ENCODE assay signal across 8 mouse cellular contexts in genomic region chr7:141481498-141482401, GRCm38 (mm10). TPM values are rescaled to one million over a fixed set of nuclear protein-coding genes. Genes with fewer than 3 reads are reported as not detected.
DNase-seq lines count a peak whose midpoint lies in the region; ATAC-seq and TF ChIP-seq lines count a peak whose summit lies in the region.

No protein-coding gene starts in this region.

- no peak overlapping the region for H3K27ac ChIP-seq in bone marrow, adult 2 months (ENCODE audit: control insufficient read depth, insufficient read depth, low read depth, low read length, poor library complexity)
- peak overlapping the region; percentile 82 for H3K27ac ChIP-seq in hindbrain, embryonic 15.5 days (replicated peaks)
- no peak overlapping the region for H3K27ac ChIP-seq in liver, adult 2 months (replicated peaks; ENCODE audit: insufficient read depth, low read depth, low read length)
- H3K27ac ChIP-seq in midbrain, postnatal 0 days (ENCODE audit: low read depth, low read length): peak overlapping the region; percentile 81

- TF ChIP-seq POLR2A in bone marrow, adult 2 months (IDR thresholded peaks at IDR 0.05; ENCODE audit: borderline replicate concordance, control insufficient read depth, low read depth, low read length): no peak
- TF ChIP-seq POLR2A in liver, adult 2 months (IDR thresholded peaks at IDR 0.05; ENCODE audit: extremely low read depth, insufficient read depth, low read length): no peak

- peak overlapping the region; percentile 93 for H3K4me2 ChIP-seq in hindbrain, embryonic 15.5 days
- peak overlapping the region; percentile 83 for H3K4me2 ChIP-seq in midbrain, postnatal 0 days (ENCODE audit: low read depth, low read length, poor library complexity, severe bottlenecking)

- WGBS in bone marrow, adult 2 months: 9% methylated on average over 81 of the region's 81 CpGs
- WGBS in hindbrain, embryonic 15.5 days: under 1% methylated on average over 81 of the region's 81 CpGs
- WGBS in liver, adult 2 months: 20% methylated on average over 81 of the region's 81 CpGs
- 1% methylated on average over 78 of the region's 81 CpGs for WGBS in midbrain, postnatal 0 days

- TF ChIP-seq CTCF in bone marrow, adult 2 months (IDR thresholded peaks at IDR 0.05; ENCODE audit: control insufficient read depth, insufficient read depth, low read length): peak; percentile 43; the same call in 1 of the 2 replicates
- peak; percentile 33; the same call in 1 of the 2 replicates for TF ChIP-seq CTCF in liver, adult 2 months (IDR thresholded peaks at IDR 0.05; ENCODE audit: low read depth, low read length)
- peak; percentile 65 for TF ChIP-seq CTCF in midbrain, postnatal 0 days (IDR thresholded peaks at IDR 0.05)

- H3K79me2 ChIP-seq in liver, adult 2 months (ENCODE audit: control insufficient read depth, insufficient read depth, low read length): peaks cover 29% of the 10 kb centered on the region

- H3K9me3 ChIP-seq in erythroblast, embryonic 14.5 days (ENCODE audit: control insufficient read depth, low read length): no peaks in the 10 kb centered on the region; the same call in 1 of the 2 replicates
- H3K9me3 ChIP-seq in hindbrain, embryonic 15.5 days: no peaks in the 10 kb centered on the region
- no peaks in the 10 kb centered on the region for H3K9me3 ChIP-seq in midbrain, postnatal 0 days (ENCODE audit: low read length)

- H3K4me1 ChIP-seq in bone marrow, adult 2 months (ENCODE audit: control insufficient read depth, insufficient read depth, low read length): peaks cover 8% of the 10 kb centered on the region
- H3K4me1 ChIP-seq in erythroblast, embryonic 14.5 days (ENCODE audit: control insufficient read depth): peaks cover 45% of the 10 kb centered on the region
- peaks cover 61% of the 10 kb centered on the region for H3K4me1 ChIP-seq in hindbrain, embryonic 15.5 days (replicated peaks)
- peaks cover 18% of the 10 kb centered on the region for H3K4me1 ChIP-seq in liver, adult 2 months (ENCODE audit: control insufficient read depth, insufficient read depth, low read length)
- H3K4me1 ChIP-seq in midbrain, postnatal 0 days (ENCODE audit: insufficient read depth, low read length): peaks cover 15% of the 10 kb centered on the region; the same call in 1 of the 2 replicates

- ATAC-seq in hindbrain, embryonic 15.5 days (ENCODE audit: low FRiP score, low read depth): peak; percentile 63
- ATAC-seq in midbrain, postnatal 0 days (ENCODE audit: low FRiP score): peak; percentile 56

- peaks cover 38% of the 10 kb centered on the region for H3K27me3 ChIP-seq in erythroblast, embryonic 14.5 days (ENCODE audit: control insufficient read depth)
- no peaks in the 10 kb centered on the region for H3K27me3 ChIP-seq in hindbrain, embryonic 15.5 days
- no peaks in the 10 kb centered on the region for H3K27me3 ChIP-seq in liver, adult 2 months (ENCODE audit: control insufficient read depth, insufficient read depth, low read length)
- H3K27me3 ChIP-seq in midbrain, postnatal 0 days (ENCODE audit: insufficient read depth, low read length): peaks cover 4% of the 10 kb centered on the region; the same call in 1 of the 2 replicates

- DNase-seq in layer of hippocampus, postnatal 10 days (ENCODE audit: low spot score in 2 of 2): peak; percentile 60 to 63
- DNase-seq in layer of hippocampus, adult 11-12 months (ENCODE audit: low spot score): no peak
- no peak for DNase-seq in liver, adult 2 months (ENCODE audit: extremely low read depth, low read depth, low spot score)
- DNase-seq in midbrain, postnatal 0 days (ENCODE audit: low spot score): peak; percentile 74
- no peak for DNase-seq in frontal cortex, postnatal 14 days (ENCODE audit: low spot score in 2 of 2)

- H3K9ac ChIP-seq in hindbrain, embryonic 15.5 days: peak overlapping the region; percentile 71
- H3K9ac ChIP-seq in liver, adult 2 months (ENCODE audit: low read depth, low read length): peak overlapping the region; percentile 30
- H3K9ac ChIP-seq in midbrain, postnatal 0 days (replicated peaks; ENCODE audit: low read length, poor library complexity, severe bottlenecking): peak overlapping the region; percentile 79

- peaks cover 19% of the 10 kb centered on the region for H3K36me3 ChIP-seq in erythroblast, embryonic 14.5 days (ENCODE audit: control insufficient read depth)
- no peaks in the 10 kb centered on the region for H3K36me3 ChIP-seq in hindbrain, embryonic 15.5 days
- peaks cover 8% of the 10 kb centered on the region for H3K36me3 ChIP-seq in liver, adult 2 months (ENCODE audit: control insufficient read depth, insufficient read depth, low read length)
- no peaks in the 10 kb centered on the region for H3K36me3 ChIP-seq in midbrain, postnatal 0 days (ENCODE audit: insufficient read depth, low read length)

- H3K4me3 ChIP-seq in bone marrow, adult 2 months (replicated peaks; ENCODE audit: control insufficient read depth, low read depth, low read length): peak overlapping the region; percentile 11
- peak overlapping the region; percentile 54 for H3K4me3 ChIP-seq in erythroblast, embryonic 14.5 days (replicated peaks)
- H3K4me3 ChIP-seq in hindbrain, embryonic 15.5 days: peak overlapping the region; percentile 75
- peak overlapping the region; percentile 30; the same call in 1 of the 2 replicates for H3K4me3 ChIP-seq in liver, adult 2 months (ENCODE audit: insufficient read depth, low read depth, low read length)
- peak overlapping the region; percentile 69 for H3K4me3 ChIP-seq in midbrain, postnatal 0 days (ENCODE audit: low read depth, low read length)

RNA-seq across cellular contexts. Expression of gene Tspan4, which starts 6.7 kb away (rescaled TPM):
- 10 to 100 TPM; 32.9 to 34.1 TPM for total RNA-seq in layer of hippocampus, postnatal 10 days (2021)
- polyA plus RNA-seq in bone marrow, adult 2 months (2011; ENCODE audit: insufficient read depth, insufficient read length, low replicate concordance, missing spikeins): 13.2 and 16.4 TPM in 2 replicates
- polyA plus RNA-seq in erythroblast, embryonic 14.5 days (2012): 0.31 and 0.46 TPM in 2 replicates
- 63.2 and 66.7 TPM in 2 replicates for polyA plus RNA-seq in hindbrain, embryonic 15.5 days (2015; fragmentation: Nextera tagmentation; extraction: Ambion mirVana)
- 66.9 and 67.1 TPM in 2 replicates for total RNA-seq in liver, adult 2 months (2014; rRNA removed)
- polyA plus RNA-seq in liver, adult 2 months (2012; rRNA removed): 78.1 and 135 TPM in 2 replicates
- total RNA-seq in midbrain, postnatal 0 days (2014; rRNA removed): 91.4 and 94.8 TPM in 2 replicates
- polyA plus RNA-seq in midbrain, postnatal 0 days (2015; fragmentation: Nextera tagmentation; extraction: Ambion mirVana): 68.1 and 75.7 TPM in 2 replicates

RNA-seq across cellular contexts. Expression of gene Polr2l, which starts 6.8 kb away (rescaled TPM):
- total RNA-seq in layer of hippocampus, postnatal 10 days (2021): 10 to 100 TPM; 43.0 to 50.5 TPM
- polyA plus RNA-seq in bone marrow, adult 2 months (2011; ENCODE audit: insufficient read depth, insufficient read length, low replicate concordance, missing spikeins): 5.0 and 7.9 TPM in 2 replicates
- 15.4 and 17.1 TPM in 2 replicates for polyA plus RNA-seq in erythroblast, embryonic 14.5 days (2012)
- polyA plus RNA-seq in hindbrain, embryonic 15.5 days (2015; fragmentation: Nextera tagmentation; extraction: Ambion mirVana): 85.9 and 86.2 TPM in 2 replicates
- 41.1 and 43.3 TPM in 2 replicates for total RNA-seq in liver, adult 2 months (2014; rRNA removed)
- polyA plus RNA-seq in liver, adult 2 months (2012; rRNA removed): 42.8 and 45.7 TPM in 2 replicates
- 27.0 and 28.9 TPM in 2 replicates for total RNA-seq in midbrain, postnatal 0 days (2014; rRNA removed)
- 77.9 and 78.5 TPM in 2 replicates for polyA plus RNA-seq in midbrain, postnatal 0 days (2015; fragmentation: Nextera tagmentation; extraction: Ambion mirVana)

RNA-seq across cellular contexts. Expression of gene Cd151, which starts 14.6 kb away (rescaled TPM):
- total RNA-seq in layer of hippocampus, postnatal 10 days (2021): 10 to 100 TPM; 38.7 to 39.9 TPM
- 22.5 and 34.2 TPM in 2 replicates for polyA plus RNA-seq in bone marrow, adult 2 months (2011; ENCODE audit: insufficient read depth, insufficient read length, low replicate concordance, missing spikeins)
- polyA plus RNA-seq in erythroblast, embryonic 14.5 days (2012): 1.0 and 1.1 TPM in 2 replicates
- polyA plus RNA-seq in hindbrain, embryonic 15.5 days (2015; fragmentation: Nextera tagmentation; extraction: Ambion mirVana): 20.6 and 20.7 TPM in 2 replicates
- total RNA-seq in liver, adult 2 months (2014; rRNA removed): 51.9 and 52.7 TPM in 2 replicates
- 92.8 and 103 TPM in 2 replicates for polyA plus RNA-seq in liver, adult 2 months (2012; rRNA removed)
- total RNA-seq in midbrain, postnatal 0 days (2014; rRNA removed): 46.4 and 52.9 TPM in 2 replicates
- polyA plus RNA-seq in midbrain, postnatal 0 days (2015; fragmentation: Nextera tagmentation; extraction: Ambion mirVana): 13.6 and 15.0 TPM in 2 replicates

RNA-seq across cellular contexts. Expression of gene Cracr2b, which starts 20.9 kb away (rescaled TPM):
- 1 to 10 TPM; 4.6 to 7.2 TPM for total RNA-seq in layer of hippocampus, postnatal 10 days (2021)
- 12.4 and 20.7 TPM in 2 replicates for polyA plus RNA-seq in bone marrow, adult 2 months (2011; ENCODE audit: insufficient read depth, insufficient read length, low replicate concordance, missing spikeins)
- 0.06 and 0.12 TPM in 2 replicates for polyA plus RNA-seq in erythroblast, embryonic 14.5 days (2012)
- 7.1 and 9.5 TPM in 2 replicates for polyA plus RNA-seq in hindbrain, embryonic 15.5 days (2015; fragmentation: Nextera tagmentation; extraction: Ambion mirVana)
- 3.7 and 4.3 TPM in 2 replicates for total RNA-seq in liver, adult 2 months (2014; rRNA removed)
- 4.7 and 8.7 TPM in 2 replicates for polyA plus RNA-seq in liver, adult 2 months (2012; rRNA removed)
- total RNA-seq in midbrain, postnatal 0 days (2014; rRNA removed): 4.0 and 5.3 TPM in 2 replicates
- 5.3 and 5.9 TPM in 2 replicates for polyA plus RNA-seq in midbrain, postnatal 0 days (2015; fragmentation: Nextera tagmentation; extraction: Ambion mirVana)

RNA-seq across cellular contexts. Expression of gene Pnpla2, which starts 26.8 kb away (rescaled TPM):
- 10 to 100 TPM; 18.7 to 23.4 TPM for total RNA-seq in layer of hippocampus, postnatal 10 days (2021)
- polyA plus RNA-seq in bone marrow, adult 2 months (2011; ENCODE audit: insufficient read depth, insufficient read length, low replicate concordance, missing spikeins): 14.4 and 21.3 TPM in 2 replicates
- polyA plus RNA-seq in erythroblast, embryonic 14.5 days (2012): 3.0 and 3.4 TPM in 2 replicates
- 19.7 and 19.8 TPM in 2 replicates for polyA plus RNA-seq in hindbrain, embryonic 15.5 days (2015; fragmentation: Nextera tagmentation; extraction: Ambion mirVana)
- 22.6 and 31.7 TPM in 2 replicates for total RNA-seq in liver, adult 2 months (2014; rRNA removed)
- polyA plus RNA-seq in liver, adult 2 months (2012; rRNA removed): 83.7 and 84.8 TPM in 2 replicates
- 6.5 and 7.0 TPM in 2 replicates for total RNA-seq in midbrain, postnatal 0 days (2014; rRNA removed)
- polyA plus RNA-seq in midbrain, postnatal 0 days (2015; fragmentation: Nextera tagmentation; extraction: Ambion mirVana): 22.2 and 24.5 TPM in 2 replicates

Comparison
In these comparisons a context has a peak if more than half of its experiments do, and no peak if none do; other contexts are left out.
1. DNase-seq: peak in layer of hippocampus, postnatal 10 days (2 of 2) and midbrain, postnatal 0 days (single experiment); none in layer of hippocampus, adult 11-12 months (single experiment), liver, adult 2 months (single experiment) and frontal cortex, postnatal 14 days (0 of 2).
2. H3K27ac ChIP-seq: peak in hindbrain, embryonic 15.5 days (single experiment) and midbrain, postnatal 0 days (single experiment); none in bone marrow, adult 2 months (single experiment) and liver, adult 2 months (single experiment).
3. H3K4me3 ChIP-seq: peak in every context shown above with its lines; median percentile 75 in hindbrain, embryonic 15.5 days; 69 in midbrain, postnatal 0 days; 54 in erythroblast, embryonic 14.5 days; 30 in liver, adult 2 months; 11 in bone marrow, adult 2 months.
4. Peak in every context shown above with its lines, with median percentiles within 50 percentile points of each other: CTCF ChIP-seq and H3K9ac ChIP-seq.